ENCODE assay signal across 8 mouse cellular contexts in the genomic region with DNA sequence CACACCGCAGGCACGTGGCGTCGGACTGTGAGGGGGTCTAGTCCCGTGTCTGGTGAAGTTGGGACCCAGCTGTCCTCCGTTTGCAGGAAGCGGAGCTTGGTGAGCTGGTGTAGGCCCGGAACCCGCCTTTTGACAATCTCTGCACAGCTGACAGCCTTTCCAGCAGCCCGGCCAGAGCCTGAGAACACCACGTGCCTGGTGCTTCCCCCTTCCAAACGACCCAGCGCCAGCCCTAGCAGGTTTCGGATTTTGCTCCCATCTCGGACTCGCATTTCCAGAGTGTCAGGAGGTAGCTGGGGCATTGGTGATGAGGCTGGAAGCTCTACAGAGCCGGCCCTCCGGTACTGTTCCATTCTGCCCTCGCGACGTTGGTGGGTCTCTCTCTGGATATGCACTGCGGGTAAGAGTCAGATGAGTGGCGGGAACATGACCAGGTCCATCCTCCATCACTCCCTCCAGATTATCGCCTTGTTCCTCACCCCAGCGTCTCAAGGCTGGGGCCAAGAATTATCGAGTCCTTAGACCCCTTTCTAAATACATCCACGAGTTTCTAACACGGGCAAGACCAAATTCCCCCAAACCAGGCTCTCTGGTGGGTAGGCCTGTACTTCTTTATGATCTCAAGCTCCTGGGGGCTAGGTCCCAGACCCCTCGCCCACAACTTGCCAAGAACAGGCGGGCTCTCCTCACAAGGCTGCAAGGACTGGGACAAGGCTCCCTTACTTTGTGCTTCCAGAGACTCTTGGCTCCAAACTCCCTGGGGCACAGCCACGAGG. TPM values are rescaled to one million over a fixed set of nuclear protein-coding genes. Genes with fewer than 3 reads are reported as not detected.
A peak's percentile ranks its signal among the peaks of the same experiment; 100 is the strongest.
DNase-seq lines count a peak whose midpoint lies in the region; ATAC-seq and TF ChIP-seq lines count a peak whose summit lies in the region.

No protein-coding gene starts in this region.

- TF ChIP-seq POLR2A in myocyte (IDR thresholded peaks at IDR 0.05; ENCODE audit: insufficient read length, low read depth), result no peak

- peaks cover 8% of the 10 kb centered on the region for H3K79me2 ChIP-seq in myocyte (ENCODE audit: control insufficient read depth, insufficient read depth)

- H3K27ac ChIP-seq in embryonic facial prominence, embryonic 12.5 days, result peak overlapping the region; percentile 77
- peak overlapping the region; percentile 35 to 64 for H3K27ac ChIP-seq in heart, embryonic 14.5 days (replicated peaks in 1 of 2; ENCODE audit: control insufficient read depth in 1 of 2, insufficient read depth in 1 of 2, low read depth in 2 of 2, low read length in 2 of 2)

- 0 out of 2 replicates have a peak, but pooled peaks have one; percentile 1 for ATAC-seq in embryonic facial prominence, embryonic 12.5 days (ENCODE audit: insufficient number of reproducible peaks, insufficient read depth, low FRiP score, low TSS enrichment)
- ATAC-seq in heart, embryonic 14.5 days (ENCODE audit: insufficient number of reproducible peaks, insufficient read depth, low FRiP score, low read depth), result peak; percentile 3; the same call in 1 of the 2 replicates

- peaks cover 31% of the 10 kb centered on the region for H3K36me3 ChIP-seq in embryonic facial prominence, embryonic 12.5 days
- peaks cover 31% of the 10 kb centered on the region for H3K36me3 ChIP-seq in heart, embryonic 14.5 days (ENCODE audit: control insufficient read depth, insufficient read depth, low read length)
- H3K36me3 ChIP-seq in myocyte (ENCODE audit: control insufficient read depth, insufficient read depth), result no peaks in the 10 kb centered on the region

- peak overlapping the region; percentile 14 for H3ac ChIP-seq in myocyte (ENCODE audit: control insufficient read depth, insufficient read length)

- H3K4me2 ChIP-seq in embryonic facial prominence, embryonic 12.5 days (replicated peaks), result peak overlapping the region; percentile 83
- H3K4me2 ChIP-seq in heart, embryonic 14.5 days (ENCODE audit: low read length), result peak overlapping the region; percentile 95
- peak overlapping the region; percentile 96 for H3K4me2 ChIP-seq in myocyte (ENCODE audit: low read depth)

- DNase-seq in heart, adult 18-20 months, result peak; percentile 43 to 48
- no peak for DNase-seq in heart, adult 8-10 months (ENCODE audit: low spot score)
- peak; percentile 38 for DNase-seq in kidney, postnatal 14 days
- DNase-seq in yolk sac, embryonic 10.5 days (ENCODE audit: low spot score), result no peak
- no peak for DNase-seq in layer of hippocampus, adult 9-10 months (ENCODE audit: low spot score)

- WGBS in embryonic facial prominence, embryonic 12.5 days, result 43% methylated on average over 31 of the region's 31 CpGs
- 42% methylated on average over 31 of the region's 31 CpGs for WGBS in heart, embryonic 14.5 days

- peak overlapping the region; percentile 82 for H3K4me3 ChIP-seq in embryonic facial prominence, embryonic 12.5 days
- peak overlapping the region; percentile 70 to 95 for H3K4me3 ChIP-seq in heart, embryonic 14.5 days (ENCODE audit: control insufficient read depth in 1 of 2, insufficient read depth in 1 of 2, low read depth in 1 of 2, low read length in 2 of 2)
- H3K4me3 ChIP-seq in myocyte, result peak overlapping the region; percentile 91

- peak overlapping the region; percentile 91 for H3K9ac ChIP-seq in embryonic facial prominence, embryonic 12.5 days
- peak overlapping the region; percentile 97 for H3K9ac ChIP-seq in heart, embryonic 14.5 days (ENCODE audit: low read length)

- H3K9me3 ChIP-seq in embryonic facial prominence, embryonic 12.5 days, result no peaks in the 10 kb centered on the region
- H3K9me3 ChIP-seq in heart, embryonic 14.5 days (ENCODE audit: control insufficient read depth, low read length), result no peaks in the 10 kb centered on the region

- no peaks in the 10 kb centered on the region for H3K27me3 ChIP-seq in embryonic facial prominence, embryonic 12.5 days
- no peaks in the 10 kb centered on the region for H3K27me3 ChIP-seq in heart, embryonic 14.5 days (ENCODE audit: control insufficient read depth, insufficient read depth, low read length)
- H3K27me3 ChIP-seq in myocyte (ENCODE audit: control insufficient read depth, insufficient read depth, insufficient read length), result no peaks in the 10 kb centered on the region

- peaks cover 42% of the 10 kb centered on the region for H3K4me1 ChIP-seq in embryonic facial prominence, embryonic 12.5 days
- peaks cover 17% of the 10 kb centered on the region in 2 experiments for H3K4me1 ChIP-seq in heart, embryonic 14.5 days (ENCODE audit: control insufficient read depth in 2 of 2, insufficient read depth in 2 of 2, low read length in 2 of 2)

TF ChIP-seq in myocyte, 11 proteins besides CTCF, POLR2A, EP300 and RAD21:
- TF ChIP-seq MYOD1 (IDR thresholded peaks at IDR 0.05; ENCODE audit: control insufficient read depth in 1 of 3, insufficient read length in 2 of 3, low read depth in 2 of 3) (peak in 1 of 3 experiments; percentile 8), MAX (IDR thresholded peaks at IDR 0.05; ENCODE audit: low read depth) (no peak), SRF (IDR thresholded peaks at IDR 0.05; ENCODE audit: control insufficient read depth, insufficient read length, low read depth) (no peak), MYOG (IDR thresholded peaks at IDR 0.05; ENCODE audit: control insufficient read depth in 1 of 3, insufficient read depth in 1 of 3, insufficient read length in 2 of 3, low read depth in 2 of 3) (peak in 1 of 3 experiments; percentile 14), CEBPB (IDR thresholded peaks at IDR 0.05; ENCODE audit: insufficient read depth, poor library complexity, severe bottlenecking) (no peak)

RNA-seq across cellular contexts. Expression of a gene that starts 0.7 kb away (rescaled TPM):
- 10 to 100 TPM; 35.0 to 37.3 TPM for total RNA-seq in heart, adult 18-20 months (2021)
- 10 to 100 TPM; 29.7 to 35.8 (median 33.3) TPM for total RNA-seq in heart, adult 8-10 months (2022)
- polyA plus RNA-seq in embryonic facial prominence, embryonic 12.5 days (2016; fragmentation: Nextera tagmentation; extraction: Ambion mirVana), result 84.9 and 87.8 TPM in 2 replicates
- polyA plus RNA-seq in heart, embryonic 14.5 days (2014; fragmentation: Nextera tagmentation; extraction: Ambion mirVana), result 47.1 and 48.6 TPM in 2 replicates
- 43.8 TPM for polyA plus RNA-seq in myocyte (2012; fragmentation: generic; extraction: Trizol)

RNA-seq across cellular contexts. Expression of a gene that starts 10.4 kb away (rescaled TPM):
- 10 to 100 TPM; 70.4 to 79.1 TPM for total RNA-seq in heart, adult 18-20 months (2021)
- 10 to 100 TPM; 69.4 to 71.8 (median 70.7) TPM for total RNA-seq in heart, adult 8-10 months (2022)
- 117 and 122 TPM in 2 replicates for polyA plus RNA-seq in embryonic facial prominence, embryonic 12.5 days (2016; fragmentation: Nextera tagmentation; extraction: Ambion mirVana)
- polyA plus RNA-seq in heart, embryonic 14.5 days (2014; fragmentation: Nextera tagmentation; extraction: Ambion mirVana), result 122 and 134 TPM in 2 replicates
- 155 TPM for polyA plus RNA-seq in myocyte (2012; fragmentation: generic; extraction: Trizol)

RNA-seq across cellular contexts. Expression of a gene that starts 12.8 kb away (rescaled TPM):
- 100 to 1,000 TPM; 105 TPM for total RNA-seq in heart, adult 18-20 months (2021)
- 100 to 1,000 TPM in 3 of 4 experiments, 10 to 100 TPM in 1; 95.9 to 110 (median 104) TPM for total RNA-seq in heart, adult 8-10 months (2022)
- polyA plus RNA-seq in embryonic facial prominence, embryonic 12.5 days (2016; fragmentation: Nextera tagmentation; extraction: Ambion mirVana), result 337 and 358 TPM in 2 replicates
- polyA plus RNA-seq in heart, embryonic 14.5 days (2014; fragmentation: Nextera tagmentation; extraction: Ambion mirVana), result 120 and 136 TPM in 2 replicates
- polyA plus RNA-seq in myocyte (2012; fragmentation: generic; extraction: Trizol), result 3.3 TPM

RNA-seq across cellular contexts. Expression of a gene that starts 15.7 kb away (rescaled TPM):
- total RNA-seq in heart, adult 18-20 months (2021), result 1 to 10 TPM; 3.3 to 4.4 TPM
- total RNA-seq in heart, adult 8-10 months (2022), result 1 to 10 TPM; 2.2 to 5.3 (median 4.9) TPM
- polyA plus RNA-seq in embryonic facial prominence, embryonic 12.5 days (2016; fragmentation: Nextera tagmentation; extraction: Ambion mirVana), result 13.6 and 14.9 TPM in 2 replicates
- polyA plus RNA-seq in heart, embryonic 14.5 days (2014; fragmentation: Nextera tagmentation; extraction: Ambion mirVana), result 1.2 and 2.8 TPM in 2 replicates
- polyA plus RNA-seq in myocyte (2012; fragmentation: generic; extraction: Trizol), result 0.06 TPM

RNA-seq across cellular contexts. Expression of a gene that starts 18.3 kb away (rescaled TPM):
- not detected for total RNA-seq in heart, adult 18-20 months (2021)
- total RNA-seq in heart, adult 8-10 months (2022), result not detected
- 0.18 TPM in 1 of 2 replicates, not detected in the other for polyA plus RNA-seq in embryonic facial prominence, embryonic 12.5 days (2016; fragmentation: Nextera tagmentation; extraction: Ambion mirVana)
- polyA plus RNA-seq in heart, embryonic 14.5 days (2014; fragmentation: Nextera tagmentation; extraction: Ambion mirVana), result not detected in 2 replicates
- polyA plus RNA-seq in myocyte (2012; fragmentation: generic; extraction: Trizol), result not detected

Comparison
In these comparisons a context has a peak if more than half of its experiments do, and no peak if none do; other contexts are left out.
1. DNase-seq: peak in heart, adult 18-20 months (2 of 2) and kidney, postnatal 14 days (single experiment); none in heart, adult 8-10 months (single experiment), yolk sac, embryonic 10.5 days (single experiment) and layer of hippocampus, adult 9-10 months (single experiment).
2. RNA of a gene that starts 12.8 kb away (polyA plus RNA-seq): 337 to 358 TPM in embryonic facial prominence, embryonic 12.5 days and 120 to 136 TPM in heart, embryonic 14.5 days; 3.3 TPM in myocyte (single experiment); every median in the first group is over 10 times any median in the second.
3. Peak in every context shown above with its lines, with median percentiles within 50 percentile points of each other: H3K4me2 ChIP-seq and H3K4me3 ChIP-seq.